Mouse (Mus musculus) forebrain, embryonic 11.5 days (tissue): ENCODE data around the gene Sfxn2. TPM values are rescaled to one million over a fixed set of nuclear protein-coding genes. Genes with fewer than 3 reads are reported as not detected.

Experiments used
- ATAC-seq: fragments of 200-750 bp; cut with Nextera tagmentation; replicated peaks from 2 replicates; pipeline ENCODE4 v1.8.0; 2017; ENCODE audit warnings: moderate TSS enrichment; ENCODE audit not compliant: low FRiP score
- DNase-seq: peaks from one replicate; pipeline ENCODE4 v3.0.0-alpha.2; 2017; ENCODE audit warnings: low spot score
- H3K27ac ChIP-seq: fragments of 300-500 bp; sonication (generic); 2 replicates; pipeline ENCODE4 v1.5.1; 2014; ENCODE audit warnings: low read depth, low read length
- H3K27me3 ChIP-seq: fragments of 300-500 bp; sonication (generic); 2 replicates; pipeline ENCODE4 v1.6.1; 2014; ENCODE audit warnings: mild to moderate bottlenecking, low read length, mixed read lengths; ENCODE audit not compliant: control insufficient read depth, insufficient read depth
- H3K36me3 ChIP-seq: fragments of 300-500 bp; sonication (generic); 2 replicates; pipeline ENCODE4 v1.6.1; 2014; ENCODE audit warnings: mild to moderate bottlenecking, low read length, moderate library complexity, mixed read lengths; ENCODE audit not compliant: control insufficient read depth, insufficient read depth
- H3K4me1 ChIP-seq: fragments of 300-500 bp; sonication (generic); replicated peaks from 2 replicates; pipeline ENCODE4 v1.6.1; 2014; ENCODE audit warnings: low read length, mixed read lengths; ENCODE audit not compliant: control insufficient read depth, insufficient read depth
- H3K4me2 ChIP-seq: fragments of 300-500 bp; sonication (generic); 2 replicates; pipeline ENCODE4 v1.6.1; 2014; ENCODE audit warnings: low read depth, mild to moderate bottlenecking, low read length, moderate library complexity, mixed read lengths; ENCODE audit not compliant: severe bottlenecking
- H3K4me3 ChIP-seq: fragments of 300-500 bp; sonication (generic); 2 replicates; pipeline ENCODE4 v1.5.1; 2014; ENCODE audit warnings: low read depth, low read length
- H3K9ac ChIP-seq: fragments of 300-500 bp; sonication (generic); 2 replicates; pipeline ENCODE4 v1.6.1; 2014; ENCODE audit warnings: low read length
- H3K9me3 ChIP-seq: fragments of 300-500 bp; sonication (generic); 2 replicates; pipeline ENCODE4 v1.6.1; 2016; ENCODE audit warnings: low read length, mixed read lengths; ENCODE audit not compliant: control insufficient read depth
- WGBS: fragments of 180-500 bp; shearing (Covaris S2); extraction: QIAGEN DNeasy Blood & Tissue Kit; methylation state at CpG from one replicate; pipeline ENCODE4 v1.1.7; 2014; 5-methylcytosine and 5-hydroxymethylcytosine counted together
- polyA plus RNA-seq: library from polyadenylated mRNA; unstranded; fragments of >200 nt; fragmentation: Nextera tagmentation; extraction: Ambion mirVana; gene quantifications from 2 replicates; pipeline ENCODE4 v1.2.1, GENCODE M21; 2014

Sfxn2 gene
- polyA plus RNA-seq: 10.9 and 14.6 TPM in 2 replicates

- Histone ChIP-seq H3K9ac (peak within 1 kb of the TSS; percentile 84), H3K36me3 (no peaks in the 10 kb centered on the region), H3K4me1 (peaks cover 3% of the 10 kb centered on the region; the same call in 1 of the 2 replicates), H3K9me3 (no peaks in the 10 kb centered on the region), H3K4me3 (peak within 1 kb of the TSS; percentile 74), H3K27ac (peak within 1 kb of the TSS; percentile 70), H3K27me3 (no peaks in the 10 kb centered on the region), H3K4me2 (peak within 1 kb of the TSS; percentile 87)
- DNase-seq (peak; percentile 99), ATAC-seq (peak; percentile 98)
- WGBS: 1% methylated on average over 66 of the region's 67 CpGs
Observed at GRCm38 (mm10) chr19:46572951-46573937, at the start of gene Sfxn2, which contains the start of gene Arl3. Gene Sfxn2, plus strand, starts transcription at chr19:46573365. Gene Arl3, minus strand, starts transcription at chr19:46573198.

- peaks cover 47% of the 10 kb centered on the region for H3K4me1 ChIP-seq
- ATAC-seq (peak; percentile 90), DNase-seq (peak; percentile 88)
- no peaks in the 10 kb centered on the region for H3K36me3 ChIP-seq
- H3K27ac ChIP-seq: peak overlapping the region; percentile 44
- no peaks in the 10 kb centered on the region for H3K27me3 ChIP-seq
- WGBS: 3% methylated on average over 20 of the region's 20 CpGs
- H3K9me3 ChIP-seq: no peaks in the 10 kb centered on the region
- H3K4me3 ChIP-seq: peak overlapping the region; percentile 9
- peak overlapping the region; percentile 51 for H3K9ac ChIP-seq
- peak overlapping the region; percentile 47 for H3K4me2 ChIP-seq
Observed at GRCm38 (mm10) chr19:46523480-46524151, 49.5 kb upstream of the Sfxn2 start.

- Histone ChIP-seq H3K27ac (peak overlapping the region; percentile 44), H3K4me1 (peaks cover 48% of the 10 kb centered on the region), H3K9ac (peak overlapping the region; percentile 51), H3K36me3 (no peaks in the 10 kb centered on the region), H3K9me3 (no peaks in the 10 kb centered on the region), H3K4me3 (peak overlapping the region; percentile 9), H3K27me3 (no peaks in the 10 kb centered on the region), H3K4me2 (peak overlapping the region; percentile 47)
- ATAC-seq: no peak
- WGBS: 7% methylated on average over 6 of the region's 6 CpGs
- no peak for DNase-seq
Observed at GRCm38 (mm10) chr19:46524152-46524544, 49.0 kb upstream of the Sfxn2 start.

GRCm38 (mm10) chr19:46524601-46525321 lies 48.4 kb upstream of the Sfxn2 start:
- Histone ChIP-seq H3K4me1 (peaks cover 53% of the 10 kb centered on the region), H3K4me3 (no peak overlapping the region), H3K9ac (peak overlapping the region; percentile 51), H3K4me2 (peak overlapping the region; percentile 47; the same call in 1 of the 2 replicates), H3K27ac (peak overlapping the region; percentile 44), H3K27me3 (no peaks in the 10 kb centered on the region), H3K9me3 (no peaks in the 10 kb centered on the region), H3K36me3 (no peaks in the 10 kb centered on the region)
- DNase-seq (no peak), ATAC-seq (no peak)
- WGBS: 28% methylated on average over 14 of the region's 14 CpGs

- H3K36me3 ChIP-seq: no peaks in the 10 kb centered on the region
- peaks cover 65% of the 10 kb centered on the region for H3K4me1 ChIP-seq
- H3K27me3 ChIP-seq: no peaks in the 10 kb centered on the region
- 0 out of 2 replicates have a peak overlapping the region, but pooled peaks have one; percentile 8 for H3K4me2 ChIP-seq
- ATAC-seq: no peak
- no peak overlapping the region for H3K4me3 ChIP-seq
- no peak for DNase-seq
- peak overlapping the region; percentile 6; the same call in 1 of the 2 replicates for H3K27ac ChIP-seq
- H3K9me3 ChIP-seq: no peaks in the 10 kb centered on the region
- H3K9ac ChIP-seq: no peak overlapping the region; the same call in 1 of the 2 replicates
- 53% methylated on average over 10 of the region's 10 CpGs for WGBS
Observed at GRCm38 (mm10) chr19:46525691-46526631, 47.2 kb upstream of the Sfxn2 start.

GRCm38 (mm10) chr19:46527632-46528528 lies 45.3 kb upstream of the Sfxn2 start:
- Histone ChIP-seq H3K9ac (peak overlapping the region; percentile 57), H3K4me3 (peak overlapping the region; percentile 16; the same call in 1 of the 2 replicates), H3K4me2 (peak overlapping the region; percentile 46), H3K9me3 (no peaks in the 10 kb centered on the region), H3K27me3 (no peaks in the 10 kb centered on the region), H3K4me1 (peaks cover 78% of the 10 kb centered on the region), H3K27ac (peak overlapping the region; percentile 89), H3K36me3 (no peaks in the 10 kb centered on the region)
- no peak for ATAC-seq
- DNase-seq: no peak
- whole genome bisulfite sequencing: 9% methylated on average over 17 of the region's 17 CpGs
